Mouse (Mus musculus): ENCODE measurements around the gene Slc29a2. TPM values are rescaled to one million over a fixed set of nuclear protein-coding genes. Genes with fewer than 3 reads are reported as not detected.

Gene Slc29a2
- polyA plus RNA-seq, 1 experiment from 2014 or later = 8.2 TPM

- no peak overlapping the region for H3K9ac ChIP-seq (ENCODE audit: low read depth, low read length)
- 32% methylated on average over 5 of the region's 5 CpGs for WGBS (ENCODE audit: insufficient replicate concordance)
- no peaks in the 10 kb centered on the region for H3K36me3 ChIP-seq (ENCODE audit: control insufficient read depth, insufficient read depth, low read length)
- no peak overlapping the region for H3K4me3 ChIP-seq (ENCODE audit: low read depth, low read length)
- H3K9me3 ChIP-seq (replicated peaks; ENCODE audit: control insufficient read depth, low read length) = no peaks in the 10 kb centered on the region
- peaks cover 17% of the 10 kb centered on the region for H3K4me1 ChIP-seq (ENCODE audit: control insufficient read depth, insufficient read depth, low read length)
- H3K27me3 ChIP-seq (ENCODE audit: control insufficient read depth, insufficient read depth, low read length) = peaks cover 13% of the 10 kb centered on the region
- no peak overlapping the region for H3K27ac ChIP-seq (ENCODE audit: low read depth, low read length)
- ATAC-seq (replicated peaks; ENCODE audit: insufficient number of reproducible peaks, low FRiP score, low TSS enrichment) = no peak
- H3K4me2 ChIP-seq = no peak overlapping the region; the same call in 1 of the 2 replicates
These were observed 49.9 kb downstream of the Slc29a2 start for GRCm38 (mm10) chr19:5073518-5073917.

GRCm38 (mm10) chr19:5079279-5079678 is 55.6 kb downstream of the Slc29a2 start:
- Histone ChIP-seq H3K4me3 (ENCODE audit: low read depth, low read length) (no peak overlapping the region), H3K27ac (ENCODE audit: low read depth, low read length) (no peak overlapping the region), H3K27me3 (ENCODE audit: control insufficient read depth, insufficient read depth, low read length) (peaks cover 50% of the 10 kb centered on the region), H3K4me2 (no peak overlapping the region), H3K36me3 (ENCODE audit: control insufficient read depth, insufficient read depth, low read length) (no peaks in the 10 kb centered on the region), H3K4me1 (ENCODE audit: control insufficient read depth, insufficient read depth, low read length) (no peaks in the 10 kb centered on the region), H3K9me3 (replicated peaks; ENCODE audit: control insufficient read depth, low read length) (no peaks in the 10 kb centered on the region), H3K9ac (ENCODE audit: low read depth, low read length) (no peak overlapping the region)
- WGBS (ENCODE audit: insufficient replicate concordance) = 78% methylated on average over 1 of the region's 1 CpGs
- no peak for ATAC-seq (replicated peaks; ENCODE audit: insufficient number of reproducible peaks, low FRiP score, low TSS enrichment)

Other genes starting within 250 kb of the Slc29a2 start
- 54.0 and 58.0 TPM in 2 replicates for gene Rbm4, start 230.0 kb upstream of the Slc29a2 start, polyA plus RNA-seq (2014; fragmentation: Nextera tagmentation; extraction: Ambion mirVana)
- 19.8 and 24.0 TPM in 2 replicates for gene Gm21992, start 212.2 kb upstream of the Slc29a2 start, polyA plus RNA-seq (2014; fragmentation: Nextera tagmentation; extraction: Ambion mirVana)
- gene Rbm14, start 212.2 kb upstream of the Slc29a2 start, polyA plus RNA-seq (2014; fragmentation: Nextera tagmentation; extraction: Ambion mirVana) = 58.0 and 67.5 TPM in 2 replicates
- 37.5 and 38.8 TPM in 2 replicates for gene Ccs, start 184.5 kb upstream of the Slc29a2 start, polyA plus RNA-seq (2014; fragmentation: Nextera tagmentation; extraction: Ambion mirVana)
- gene Ccdc87, start 184.5 kb upstream of the Slc29a2 start, polyA plus RNA-seq (2014; fragmentation: Nextera tagmentation; extraction: Ambion mirVana) = not detected in 2 replicates
- gene Ctsf, start 168.7 kb upstream of the Slc29a2 start, polyA plus RNA-seq (2014; fragmentation: Nextera tagmentation; extraction: Ambion mirVana) = 23.3 and 30.2 TPM in 2 replicates
- 4.5 and 5.2 TPM in 2 replicates for gene Actn3, start 146.0 kb upstream of the Slc29a2 start, polyA plus RNA-seq (2014; fragmentation: Nextera tagmentation; extraction: Ambion mirVana)
- 7.1 and 8.9 TPM in 2 replicates for gene Zdhhc24, start 145.2 kb upstream of the Slc29a2 start, polyA plus RNA-seq (2014; fragmentation: Nextera tagmentation; extraction: Ambion mirVana)
- 1.9 and 2.9 TPM in 2 replicates for gene Bbs1, start 117.2 kb upstream of the Slc29a2 start, polyA plus RNA-seq (2014; fragmentation: Nextera tagmentation; extraction: Ambion mirVana)
- gene Dpp3, start 95.6 kb upstream of the Slc29a2 start, polyA plus RNA-seq (2014; fragmentation: Nextera tagmentation; extraction: Ambion mirVana) = 87.8 and 110 TPM in 2 replicates
- 0.86 and 1.1 TPM in 2 replicates for gene Peli3, start 80.7 kb upstream of the Slc29a2 start, polyA plus RNA-seq (2014; fragmentation: Nextera tagmentation; extraction: Ambion mirVana)
- 117 and 129 TPM in 2 replicates for gene Mrpl11, start 61.7 kb upstream of the Slc29a2 start, polyA plus RNA-seq (2014; fragmentation: Nextera tagmentation; extraction: Ambion mirVana)
- gene Npas4, start 33.5 kb upstream of the Slc29a2 start, polyA plus RNA-seq (2014; fragmentation: Nextera tagmentation; extraction: Ambion mirVana) = 0.11 and 0.13 TPM in 2 replicates
- gene B4gat1, start 15.0 kb downstream of the Slc29a2 start, polyA plus RNA-seq (2014; fragmentation: Nextera tagmentation; extraction: Ambion mirVana) = 37.4 and 46.9 TPM in 2 replicates
- gene AC124502.3, start 15.0 kb downstream of the Slc29a2 start, polyA plus RNA-seq (2014; fragmentation: Nextera tagmentation; extraction: Ambion mirVana) = 0.93 and 2.0 TPM in 2 replicates
- gene Brms1, start 17.5 kb downstream of the Slc29a2 start, polyA plus RNA-seq (2014; fragmentation: Nextera tagmentation; extraction: Ambion mirVana) = 35.3 and 36.4 TPM in 2 replicates
- gene Rin1, start 26.6 kb downstream of the Slc29a2 start, polyA plus RNA-seq (2014; fragmentation: Nextera tagmentation; extraction: Ambion mirVana) = 3.0 and 4.3 TPM in 2 replicates
- gene Cd248, start 44.2 kb downstream of the Slc29a2 start, polyA plus RNA-seq (2014; fragmentation: Nextera tagmentation; extraction: Ambion mirVana) = 24.2 and 27.3 TPM in 2 replicates
- gene Tmem151a, start 61.7 kb downstream of the Slc29a2 start, polyA plus RNA-seq (2014; fragmentation: Nextera tagmentation; extraction: Ambion mirVana) = 4.6 and 4.7 TPM in 2 replicates
- 102 and 103 TPM in 2 replicates for gene Yif1a, start 64.7 kb downstream of the Slc29a2 start, polyA plus RNA-seq (2014; fragmentation: Nextera tagmentation; extraction: Ambion mirVana)
- gene Cnih2, start 74.7 kb downstream of the Slc29a2 start, polyA plus RNA-seq (2014; fragmentation: Nextera tagmentation; extraction: Ambion mirVana) = 8.4 TPM in 2 replicates
- 211 and 225 TPM in 2 replicates for gene Rab1b, start 83.2 kb downstream of the Slc29a2 start, polyA plus RNA-seq (2014; fragmentation: Nextera tagmentation; extraction: Ambion mirVana)
- gene Klc2, start 94.7 kb downstream of the Slc29a2 start, polyA plus RNA-seq (2014; fragmentation: Nextera tagmentation; extraction: Ambion mirVana) = 19.8 and 24.3 TPM in 2 replicates
- 21.4 and 22.8 TPM in 2 replicates for gene Pacs1, start 249.3 kb downstream of the Slc29a2 start, polyA plus RNA-seq (2014; fragmentation: Nextera tagmentation; extraction: Ambion mirVana)

All from heart, embryonic 11.5 days (tissue).